Mouse (Mus musculus) heart, postnatal 25 days (tissue): Measurements from ENCODE around the gene Nsg1. TPM values are rescaled to one million over a fixed set of nuclear protein-coding genes. Genes with fewer than 3 reads are reported as not detected.

ENCODE experiments used
- DNase-seq: peaks from one replicate; pipeline ENCODE4 v3.0.0; 2022; ENCODE audit warnings: low spot score
- intact Hi-C: fragments of 180-260 bp; cut with DNase I; formaldehyde crosslinking; loops from one replicate; pipeline ENCODE4 v1.15.1; 2025
- total RNA-seq, 2 experiments: library from RNA; stranded (reverse); gene quantifications; 2 replicates each; pipeline ENCODE4 v1.2.3; 2021

The Nsg1 gene
- total RNA-seq = 1 to 10 TPM; 6.3 to 7.7 TPM

DNA sequence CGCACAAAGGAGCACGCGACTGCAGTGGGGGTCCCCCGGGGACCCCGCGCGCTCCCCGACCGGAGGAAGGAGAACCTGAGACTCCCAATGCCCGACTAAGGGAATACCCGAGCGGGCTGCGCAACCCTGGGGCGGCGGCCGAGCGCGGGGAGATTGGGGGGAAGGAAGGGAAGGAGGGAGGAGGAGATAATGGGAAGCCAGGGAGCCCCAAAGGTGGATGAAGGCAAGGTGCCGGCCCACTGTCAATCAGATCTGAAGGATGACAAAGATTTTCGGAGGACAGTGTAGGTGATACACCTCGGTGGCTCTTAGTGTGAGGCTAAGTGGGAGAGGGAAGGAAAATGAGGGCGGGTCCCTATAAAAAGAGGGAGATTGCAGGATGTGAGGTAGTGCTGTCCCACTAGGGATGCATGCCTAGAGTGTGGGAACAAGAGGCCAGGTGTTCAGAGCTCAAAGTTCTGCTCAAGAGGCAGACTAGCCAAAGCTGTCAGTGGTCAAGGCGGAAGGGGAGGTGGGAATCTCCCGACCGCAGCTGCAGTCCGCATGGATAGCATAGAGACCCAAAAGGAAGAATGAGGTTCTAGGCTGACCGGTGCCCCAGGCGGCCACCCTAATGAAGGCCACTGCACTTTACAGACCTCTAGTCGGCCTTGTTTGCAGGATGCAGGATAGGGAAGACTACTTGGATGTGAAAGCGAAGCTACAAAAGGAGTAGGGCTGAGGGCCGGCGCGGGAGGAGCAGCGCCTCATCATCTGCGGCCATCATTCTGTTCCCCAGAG lies at the start of gene Nsg1:
Gene Nsg1, minus strand, starts transcription at position 274 of the 780 bp plus-strand sequence.
- no peak for DNase-seq
- intact Hi-C loops = no loop called here

DNA sequence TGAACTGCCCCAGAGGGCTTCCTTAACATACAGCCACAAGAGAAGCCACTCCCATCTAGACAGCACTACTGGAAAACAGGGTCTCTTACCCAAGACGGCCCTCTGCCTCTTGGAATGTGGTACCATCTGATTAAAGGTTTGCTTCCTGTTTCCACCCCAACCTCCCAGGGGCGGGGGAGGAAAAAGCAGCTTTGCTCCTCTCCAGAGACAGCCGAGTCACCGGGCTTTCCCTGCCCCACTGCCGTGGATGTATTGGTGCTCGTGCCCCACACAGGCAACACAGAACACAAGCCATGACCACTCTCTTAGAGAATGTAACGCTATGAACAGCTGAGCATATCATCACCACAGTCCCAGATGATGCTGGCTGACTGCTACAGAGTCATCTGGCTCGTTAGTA lies 49.3 kb upstream of the Nsg1 start:
- intact Hi-C loops = no loop called here

DNA sequence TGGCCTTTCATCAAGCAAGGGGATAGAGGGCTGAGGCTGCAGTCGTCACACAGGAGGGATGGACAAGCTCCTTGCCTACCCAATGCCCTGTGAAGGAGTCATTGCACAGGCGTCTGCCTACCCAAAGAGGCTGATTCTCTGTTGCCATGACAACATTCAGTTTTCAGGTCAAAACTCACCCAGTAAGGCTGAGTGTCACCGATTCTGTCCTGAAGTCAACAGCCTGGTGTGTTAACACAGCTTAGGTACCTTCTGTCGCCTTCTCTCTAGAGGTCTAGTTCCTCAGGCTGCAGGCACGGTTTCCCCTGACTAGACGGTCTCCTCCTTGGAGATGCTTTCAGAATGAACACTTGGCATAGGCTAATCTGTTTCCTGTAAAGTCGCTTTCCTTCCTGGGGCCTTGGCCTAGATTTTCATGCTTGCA lies 45.6 kb upstream of the Nsg1 start:
- intact Hi-C loops = no loop called here

More for the DNA sequence above, 49.3 kb upstream of the Nsg1 start:
- DNase-seq = no peak

GRCm38 (mm10) chr5:38199686-38200085 lies 40.0 kb upstream of the Nsg1 start:
- no peak for DNase-seq
- intact Hi-C loops = loop anchor here (10.0 kb wide), 1 partner anchor 385 kb away; no protein-coding TSS in a partner anchor

More for the DNA sequence above, 45.6 kb upstream of the Nsg1 start:
- no peak for DNase-seq

- intact Hi-C loops = loop anchor here (2.0 to 10.0 kb wide), 2 partner anchors 101 to 383 kb away; no protein-coding TSS in a partner anchor
- DNase-seq = peak; percentile 20
These were observed 37.7 kb upstream of the Nsg1 start for GRCm38 (mm10) chr5:38197482-38197823.

- intact Hi-C loops = loop anchor here (2.0 to 10.0 kb wide), 2 partner anchors 100 to 382 kb away; no protein-coding TSS in a partner anchor
- no peak for DNase-seq
These were observed 37.2 kb upstream of the Nsg1 start for GRCm38 (mm10) chr5:38196821-38197481.

DNA sequence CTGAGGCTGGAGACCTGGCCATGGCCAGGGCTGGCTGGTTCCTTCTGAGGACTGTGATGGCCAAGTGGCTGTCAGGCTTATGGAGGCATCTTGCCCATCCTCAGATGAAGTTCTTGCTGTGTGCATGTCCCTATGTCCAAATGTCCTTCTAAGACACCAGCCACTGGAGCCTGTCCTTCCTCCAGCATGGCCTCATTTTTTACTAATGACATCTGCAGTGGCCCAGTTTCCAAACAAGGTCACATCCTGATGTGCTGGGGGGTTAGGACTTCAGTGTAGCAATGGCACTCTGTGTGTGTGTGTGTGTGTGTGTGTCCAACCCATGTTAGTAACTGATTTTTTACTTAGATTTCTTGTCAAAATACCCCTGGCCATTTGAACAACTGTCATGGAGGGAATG lies 36.2 kb upstream of the Nsg1 start:
- DNase-seq = no peak
- intact Hi-C loops = loop anchor here (2.0 to 10.0 kb wide), 2 partner anchors 99 to 381 kb away; no protein-coding TSS in a partner anchor

- DNase-seq = no peak
- intact Hi-C loops = loop anchor here (10.0 kb wide), 1 partner anchor 380 kb away; no protein-coding TSS in a partner anchor
These were observed 35.2 kb upstream of the Nsg1 start for GRCm38 (mm10) chr5:38194946-38195345.

DNA sequence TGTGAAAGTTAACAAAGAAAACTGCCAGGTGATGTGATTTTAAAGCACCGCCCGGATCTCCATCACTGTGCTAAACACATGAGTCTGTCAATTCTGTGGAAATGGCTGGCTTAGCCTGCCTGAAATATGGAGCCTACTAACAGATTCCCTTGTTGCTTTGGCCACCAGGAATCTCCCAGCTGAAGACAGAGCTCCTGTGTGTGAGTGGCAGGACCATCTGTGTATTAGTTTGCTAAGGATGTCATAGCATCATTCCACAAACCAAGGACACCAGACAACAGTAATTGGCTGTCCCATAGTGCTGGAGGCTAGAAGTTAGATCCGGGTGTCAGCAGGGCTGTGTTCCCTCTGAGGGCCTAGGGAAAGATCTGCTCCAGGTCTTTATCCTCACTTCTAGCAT lies 31.2 kb upstream of the Nsg1 start:
- intact Hi-C loops = loop anchor here (10.0 kb wide), 1 partner anchor 376 kb away; no protein-coding TSS in a partner anchor
- no peak for DNase-seq

- intact Hi-C loops = no loop called here
- no peak for DNase-seq
These were observed 27.3 kb upstream of the Nsg1 start for GRCm38 (mm10) chr5:38187006-38187405.

DNA sequence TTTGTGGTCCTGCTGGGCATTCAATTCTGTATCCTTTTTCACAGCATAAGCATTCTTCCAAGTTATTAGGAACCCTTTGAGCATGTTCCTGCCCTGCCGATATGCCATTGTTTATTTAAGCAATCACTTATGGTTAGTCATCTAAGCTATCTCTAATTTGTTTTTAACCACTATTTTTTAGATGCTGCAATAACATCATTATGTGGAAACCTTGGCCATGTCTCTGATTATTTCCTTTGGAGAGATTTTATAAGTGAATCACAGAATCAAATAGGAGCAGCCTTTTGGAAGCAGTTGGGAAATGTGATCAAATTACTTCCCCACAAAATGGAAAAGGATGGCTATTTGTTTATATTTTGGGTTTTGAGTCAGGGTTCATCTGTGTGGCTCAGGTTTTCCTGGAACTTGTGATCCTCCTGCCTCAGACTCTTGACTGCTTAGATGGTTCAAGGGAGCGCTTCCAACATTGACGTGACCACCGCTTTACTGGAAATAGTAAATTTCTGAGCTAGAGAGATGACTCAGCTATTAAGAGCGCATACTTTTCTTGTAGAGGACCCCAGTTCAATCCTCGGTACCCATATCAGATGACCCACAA lies 25.1 kb upstream of the Nsg1 start:
- no peak for DNase-seq
- intact Hi-C loops = no loop called here

- DNase-seq = no peak
- intact Hi-C loops = no loop called here
These were observed 14.7 kb upstream of the Nsg1 start for GRCm38 (mm10) chr5:38174256-38174912.

GRCm38 (mm10) chr5:38173766-38174165 lies 14.1 kb upstream of the Nsg1 start:
- DNase-seq = no peak
- intact Hi-C loops = no loop called here

GRCm38 (mm10) chr5:38168497-38168896 lies 8.8 kb upstream of the Nsg1 start:
- intact Hi-C loops = no loop called here
- no peak for DNase-seq

GRCm38 (mm10) chr5:38158947-38159633 lies 617 bp downstream of the Nsg1 start:
- intact Hi-C loops = no loop called here
- DNase-seq = peak; percentile 40

DNA sequence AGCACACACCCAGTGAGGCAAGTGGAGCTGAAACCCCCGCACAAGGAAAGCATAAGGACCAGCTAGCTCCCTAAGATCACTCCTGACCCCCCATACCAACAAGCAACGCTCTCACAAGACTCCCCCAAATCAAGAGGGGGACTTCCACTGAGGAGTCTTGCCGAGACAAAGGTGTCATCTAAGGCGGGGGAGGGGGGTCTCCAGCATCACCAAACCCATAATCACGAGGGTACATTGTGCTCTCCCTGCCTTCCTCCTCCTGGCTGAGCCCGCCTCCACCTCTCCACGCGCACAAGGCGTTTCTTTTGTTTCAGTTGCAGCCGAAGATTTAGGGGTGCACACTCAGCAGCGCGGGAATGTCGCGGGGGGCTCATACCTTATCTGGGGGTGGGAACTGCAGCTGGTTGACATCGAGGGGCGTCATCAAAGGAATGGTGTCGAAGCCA lies 1.2 kb downstream of the Nsg1 start:
- no peak for DNase-seq
- intact Hi-C loops = no loop called here

DNA sequence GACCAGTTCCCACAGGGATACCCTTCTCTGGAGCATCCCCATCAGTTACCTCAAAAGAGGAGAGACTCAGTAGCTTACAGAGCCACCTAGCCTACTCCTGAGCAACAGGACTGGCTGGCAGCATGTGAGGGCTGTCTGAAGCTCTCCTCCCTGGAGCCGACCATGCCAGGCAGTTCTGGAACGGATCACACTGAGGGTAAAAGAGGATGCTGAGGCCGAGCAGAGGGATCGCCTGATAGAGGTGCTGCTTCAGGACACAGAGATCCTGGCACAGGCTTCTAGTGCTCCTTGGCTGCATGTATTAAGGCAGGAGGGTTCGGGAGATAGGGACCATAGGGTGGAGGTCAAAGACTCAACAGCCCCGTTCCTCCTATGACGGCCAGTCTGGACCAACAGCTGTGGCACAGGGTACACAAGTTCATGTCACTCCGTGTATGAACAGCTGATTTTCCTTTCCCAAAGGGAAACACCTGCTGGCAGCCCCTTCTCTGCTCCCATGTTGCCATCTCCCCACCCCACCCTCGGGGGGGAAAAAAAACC lies 2.2 kb downstream of the Nsg1 start:
- no peak for DNase-seq
- intact Hi-C loops = no loop called here

DNA sequence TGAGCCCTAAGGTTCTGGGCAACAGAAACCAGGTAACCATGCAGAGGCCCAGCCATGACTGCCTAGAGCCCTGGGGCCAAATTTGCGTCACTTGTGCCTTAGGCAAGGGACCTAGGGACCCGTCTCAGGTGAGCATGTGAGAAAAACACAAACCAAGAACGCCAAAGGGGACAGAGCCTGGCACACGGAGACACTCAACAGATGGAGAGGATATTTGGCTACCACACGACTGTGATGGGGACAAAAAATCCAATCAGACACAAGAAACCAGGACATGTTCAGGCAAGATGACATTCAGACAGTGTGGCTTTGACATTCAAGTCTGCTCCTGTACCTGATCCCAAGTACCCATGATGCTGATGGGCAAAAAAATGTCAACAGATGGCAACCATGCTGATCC lies 6.1 kb downstream of the Nsg1 start:
- DNase-seq = no peak
- intact Hi-C loops = no loop called here
